Mouse (Mus musculus): ENCODE measurements around the gene Wnt7b. TPM values are rescaled to one million over a fixed set of nuclear protein-coding genes. Genes with fewer than 3 reads are reported as not detected.

Gene Wnt7b
- polyA plus RNA-seq, 1 experiment = not detected

GRCm38 (mm10) chr15:85523173-85523991, 58.9 kb downstream of the Wnt7b start:
- Histone ChIP-seq H3K4me3 (ENCODE audit: insufficient read depth, low read length) (no peak overlapping the region), H3K4me1 (ENCODE audit: control insufficient read depth, insufficient read depth, low read length) (no peaks in the 10 kb centered on the region), H3K27ac (ENCODE audit: insufficient read depth, low read depth, low read length) (no peak overlapping the region)
- no peak for TF ChIP-seq POLR2A (IDR thresholded peaks at IDR 0.05; ENCODE audit: borderline replicate concordance, low read depth, low read length)
- no peak for TF ChIP-seq CTCF (IDR thresholded peaks at IDR 0.05; ENCODE audit: low read depth, low read length)

- no peak overlapping the region for H3K4me3 ChIP-seq (ENCODE audit: insufficient read depth, low read length)
- no peak for TF ChIP-seq POLR2A (IDR thresholded peaks at IDR 0.05; ENCODE audit: borderline replicate concordance, low read depth, low read length)
- TF ChIP-seq CTCF (IDR thresholded peaks at IDR 0.05; ENCODE audit: low read depth, low read length) = no peak
- H3K27ac ChIP-seq (ENCODE audit: insufficient read depth, low read depth, low read length) = no peak overlapping the region
- no peaks in the 10 kb centered on the region for H3K4me1 ChIP-seq (ENCODE audit: control insufficient read depth, insufficient read depth, low read length)
These were observed 62.8 kb downstream of the Wnt7b start for GRCm38 (mm10) chr15:85519438-85519837.

GRCm38 (mm10) chr15:85507370-85508014, 74.8 kb downstream of the Wnt7b start:
- no peaks in the 10 kb centered on the region for H3K4me1 ChIP-seq (ENCODE audit: control insufficient read depth, insufficient read depth, low read length)
- H3K27ac ChIP-seq (ENCODE audit: insufficient read depth, low read depth, low read length) = no peak overlapping the region
- TF ChIP-seq POLR2A (IDR thresholded peaks at IDR 0.05; ENCODE audit: borderline replicate concordance, low read depth, low read length) = no peak
- TF ChIP-seq CTCF (IDR thresholded peaks at IDR 0.05; ENCODE audit: low read depth, low read length) = no peak
- H3K4me3 ChIP-seq (ENCODE audit: insufficient read depth, low read length) = no peak overlapping the region

GRCm38 (mm10) chr15:85506680-85507079, 75.6 kb downstream of the Wnt7b start:
- Histone ChIP-seq H3K4me1 (ENCODE audit: control insufficient read depth, insufficient read depth, low read length) (no peaks in the 10 kb centered on the region), H3K4me3 (ENCODE audit: insufficient read depth, low read length) (no peak overlapping the region), H3K27ac (ENCODE audit: insufficient read depth, low read depth, low read length) (no peak overlapping the region)
- TF ChIP-seq CTCF (IDR thresholded peaks at IDR 0.05; ENCODE audit: low read depth, low read length) (no peak), POLR2A (IDR thresholded peaks at IDR 0.05; ENCODE audit: borderline replicate concordance, low read depth, low read length) (no peak)

GRCm38 (mm10) chr15:85505118-85505925, 77.0 kb downstream of the Wnt7b start:
- TF ChIP-seq CTCF (IDR thresholded peaks at IDR 0.05; ENCODE audit: low read depth, low read length) = no peak
- TF ChIP-seq POLR2A (IDR thresholded peaks at IDR 0.05; ENCODE audit: borderline replicate concordance, low read depth, low read length) = no peak
- H3K4me1 ChIP-seq (ENCODE audit: control insufficient read depth, insufficient read depth, low read length) = no peaks in the 10 kb centered on the region
- no peak overlapping the region for H3K27ac ChIP-seq (ENCODE audit: insufficient read depth, low read depth, low read length)

GRCm38 (mm10) chr15:85503127-85503526, 79.1 kb downstream of the Wnt7b start, which contains the start of gene 7530416G11Rik:
Gene 7530416G11Rik (minus strand): TSS chr15:85503227.
- H3K4me3 ChIP-seq (ENCODE audit: insufficient read depth, low read length) = no peak within 1 kb of the TSS
- TF ChIP-seq CTCF (IDR thresholded peaks at IDR 0.05; ENCODE audit: low read depth, low read length) = no peak
- TF ChIP-seq POLR2A (IDR thresholded peaks at IDR 0.05; ENCODE audit: borderline replicate concordance, low read depth, low read length) = no peak
- H3K27ac ChIP-seq (ENCODE audit: insufficient read depth, low read depth, low read length) = no peak within 1 kb of the TSS
- no peaks in the 10 kb centered on the region for H3K4me1 ChIP-seq (ENCODE audit: control insufficient read depth, insufficient read depth, low read length)

More at GRCm38 (mm10) chr15:85505118-85505925, 77.0 kb downstream of the Wnt7b start:
- no peak overlapping the region for H3K4me3 ChIP-seq (ENCODE audit: insufficient read depth, low read length)

GRCm38 (mm10) chr15:85500267-85500666, 82.0 kb downstream of the Wnt7b start:
- TF ChIP-seq POLR2A (IDR thresholded peaks at IDR 0.05; ENCODE audit: borderline replicate concordance, low read depth, low read length) (no peak), CTCF (IDR thresholded peaks at IDR 0.05; ENCODE audit: low read depth, low read length) (no peak)
- Histone ChIP-seq H3K27ac (ENCODE audit: insufficient read depth, low read depth, low read length) (no peak overlapping the region), H3K4me1 (ENCODE audit: control insufficient read depth, insufficient read depth, low read length) (no peaks in the 10 kb centered on the region), H3K4me3 (ENCODE audit: insufficient read depth, low read length) (no peak overlapping the region)

GRCm38 (mm10) chr15:85497981-85498475, 84.2 kb downstream of the Wnt7b start:
- H3K27ac ChIP-seq (ENCODE audit: insufficient read depth, low read depth, low read length) = no peak overlapping the region
- no peaks in the 10 kb centered on the region for H3K4me1 ChIP-seq (ENCODE audit: control insufficient read depth, insufficient read depth, low read length)
- TF ChIP-seq POLR2A (IDR thresholded peaks at IDR 0.05; ENCODE audit: borderline replicate concordance, low read depth, low read length) (no peak), CTCF (IDR thresholded peaks at IDR 0.05; ENCODE audit: low read depth, low read length) (no peak)
- H3K4me3 ChIP-seq (ENCODE audit: insufficient read depth, low read length) = no peak overlapping the region

GRCm38 (mm10) chr15:85497548-85497947, 84.7 kb downstream of the Wnt7b start:
- Histone ChIP-seq H3K27ac (ENCODE audit: insufficient read depth, low read depth, low read length) (no peak overlapping the region), H3K4me1 (ENCODE audit: control insufficient read depth, insufficient read depth, low read length) (no peaks in the 10 kb centered on the region), H3K4me3 (ENCODE audit: insufficient read depth, low read length) (no peak overlapping the region)
- TF ChIP-seq POLR2A (IDR thresholded peaks at IDR 0.05; ENCODE audit: borderline replicate concordance, low read depth, low read length) (no peak), CTCF (IDR thresholded peaks at IDR 0.05; ENCODE audit: low read depth, low read length) (no peak)
